Mouse (Mus musculus) heart, embryonic 15.5 days (tissue): Measurements from ENCODE around the gene Gm49403. TPM values are rescaled to one million over a fixed set of nuclear protein-coding genes. Genes with fewer than 3 reads are reported as not detected.

Experiments
- microRNA-seq: library from miRNA; unstranded; fragments of <30 nt; microRNA quantifications from one replicate; pipeline ENCODE4, GENCODE M21; 2016
- polyA plus RNA-seq: library from polyadenylated mRNA; unstranded; fragments of >200 nt; fragmentation: Nextera tagmentation; extraction: Ambion mirVana; gene quantifications from 2 replicates; pipeline ENCODE4 v1.2.1, GENCODE M21; 2015

The Gm49403 gene
- polyA plus RNA-seq, 1 experiment from 2014 or later: not detected

Small RNA genes lying within 50 kb of the gene (microRNA-seq; reads per million reads assigned to microRNA genes)
- gene Mir5136: not detected

Other genes with a start within 250 kb of the Gm49403 start
- gene Chrm1, start 220.1 kb upstream of the Gm49403 start, polyA plus RNA-seq: 0.05 and 0.24 TPM in 2 replicates
- 59.4 and 71.5 TPM in 2 replicates for gene Slc3a2, start 160.6 kb upstream of the Gm49403 start, polyA plus RNA-seq
- 42.8 and 59.3 TPM in 2 replicates for gene Wdr74, start 148.1 kb upstream of the Gm49403 start, polyA plus RNA-seq
- 0.69 and 1.9 TPM in 2 replicates for gene 1700092M07Rik, start 143.2 kb upstream of the Gm49403 start, polyA plus RNA-seq
- 81.0 and 92.0 TPM in 2 replicates for gene Stx5a, start 142.5 kb upstream of the Gm49403 start, polyA plus RNA-seq
- 100 and 132 TPM in 2 replicates for gene Nxf1, start 126.9 kb upstream of the Gm49403 start, polyA plus RNA-seq
- gene Tmem223, start 112.9 kb upstream of the Gm49403 start, polyA plus RNA-seq: 154 and 157 TPM in 2 replicates
- gene Tmem179b, start 109.5 kb upstream of the Gm49403 start, polyA plus RNA-seq: 47.6 and 60.3 TPM in 2 replicates
- 15.4 and 18.8 TPM in 2 replicates for gene Taf6l, start 97.5 kb upstream of the Gm49403 start, polyA plus RNA-seq
- 118 and 126 TPM in 2 replicates for gene Polr2g, start 85.4 kb upstream of the Gm49403 start, polyA plus RNA-seq
- gene Zbtb3, start 81.4 kb upstream of the Gm49403 start, polyA plus RNA-seq: 3.5 and 3.8 TPM in 2 replicates
- 30.9 and 36.2 TPM in 2 replicates for gene Ttc9c, start 64.6 kb upstream of the Gm49403 start, polyA plus RNA-seq
- gene Hnrnpul2, start 63.9 kb upstream of the Gm49403 start, polyA plus RNA-seq: 2.6 and 3.1 TPM in 2 replicates
- gene AC129217.1, start 54.2 kb upstream of the Gm49403 start, polyA plus RNA-seq: 0.36 TPM in 1 of 2 replicates, not detected in the other
- 36.4 and 47.0 TPM in 2 replicates for gene Bscl2, start 46.5 kb upstream of the Gm49403 start, polyA plus RNA-seq
- 1.3 and 5.0 TPM in 2 replicates for gene Gng3, start 44.7 kb upstream of the Gm49403 start, polyA plus RNA-seq
- gene Lrrn4cl, start 33.2 kb upstream of the Gm49403 start, polyA plus RNA-seq: 1.8 and 2.4 TPM in 2 replicates
- gene Ubxn1, start 12.4 kb upstream of the Gm49403 start, polyA plus RNA-seq: 120 and 127 TPM in 2 replicates
- gene Uqcc3, start 3.0 kb upstream of the Gm49403 start, polyA plus RNA-seq: 54.8 and 63.4 TPM in 2 replicates
- 35.8 and 44.8 TPM in 2 replicates for gene Lbhd1, start 198 bp upstream of the Gm49403 start, polyA plus RNA-seq
- 44.7 and 51.9 TPM in 2 replicates for gene 1810009A15Rik, start 4.9 kb downstream of the Gm49403 start, polyA plus RNA-seq
- gene Gm49416, start 5.0 kb downstream of the Gm49403 start, polyA plus RNA-seq: not detected in 2 replicates
- gene Ints5, start 9.1 kb downstream of the Gm49403 start, polyA plus RNA-seq: 21.2 and 29.4 TPM in 2 replicates
- gene Ganab, start 14.1 kb downstream of the Gm49403 start, polyA plus RNA-seq: 50.0 and 67.9 TPM in 2 replicates
- gene B3gat3, start 36.4 kb downstream of the Gm49403 start, polyA plus RNA-seq: 33.3 and 38.1 TPM in 2 replicates
- 1.9 and 2.3 TPM in 2 replicates for gene Rom1, start 45.4 kb downstream of the Gm49403 start, polyA plus RNA-seq
- gene Eml3, start 45.6 kb downstream of the Gm49403 start, polyA plus RNA-seq: 12.7 and 21.9 TPM in 2 replicates
- gene Mta2, start 57.9 kb downstream of the Gm49403 start, polyA plus RNA-seq: 74.2 and 99.5 TPM in 2 replicates
- gene Tut1, start 69.9 kb downstream of the Gm49403 start, polyA plus RNA-seq: 13.7 and 19.4 TPM in 2 replicates
- 216 and 256 TPM in 2 replicates for gene Eef1g, start 83.1 kb downstream of the Gm49403 start, polyA plus RNA-seq
- gene Ahnak, start 105.4 kb downstream of the Gm49403 start, polyA plus RNA-seq: 31.4 and 38.4 TPM in 2 replicates
- 0.30 and 0.44 TPM in 2 replicates for gene Scgb1a1, start 204.0 kb downstream of the Gm49403 start, polyA plus RNA-seq